Mouse (Mus musculus) layer of hippocampus, adult 2 months (tissue): ENCODE measurements at regions not wholly inside any gene's neighbourhood (a gene's known extent, or its start where the extent isn't known, plus 50 kb on each side); places are given as distances from the start of the nearest gene placed in this dataset.
A peak's percentile ranks its signal among the peaks of the same experiment; 100 is the strongest.

Experiments
- DNase-seq, 2 experiments: peaks; one replicate each; pipeline ENCODE4 v3.0.0; 2022; ENCODE audit warnings: low spot score in 2 of 2
- H3K27ac ChIP-seq: fragments of 200-600 bp; 2 replicates; pipeline ENCODE4 v1.8.1; 2022
- H3K4me3 ChIP-seq: fragments of 200-600 bp; 2 replicates; pipeline ENCODE4 v1.8.1; 2022; ENCODE audit warnings: mild to moderate bottlenecking
- CTCF ChIP-seq: fragments of 200-600 bp; conservative IDR thresholded peaks from 2 replicates; pipeline ENCODE4 v1.8.1; 2022; ENCODE audit warnings: antibody characterized with exemption, mild to moderate bottlenecking, moderate library complexity

DNA sequence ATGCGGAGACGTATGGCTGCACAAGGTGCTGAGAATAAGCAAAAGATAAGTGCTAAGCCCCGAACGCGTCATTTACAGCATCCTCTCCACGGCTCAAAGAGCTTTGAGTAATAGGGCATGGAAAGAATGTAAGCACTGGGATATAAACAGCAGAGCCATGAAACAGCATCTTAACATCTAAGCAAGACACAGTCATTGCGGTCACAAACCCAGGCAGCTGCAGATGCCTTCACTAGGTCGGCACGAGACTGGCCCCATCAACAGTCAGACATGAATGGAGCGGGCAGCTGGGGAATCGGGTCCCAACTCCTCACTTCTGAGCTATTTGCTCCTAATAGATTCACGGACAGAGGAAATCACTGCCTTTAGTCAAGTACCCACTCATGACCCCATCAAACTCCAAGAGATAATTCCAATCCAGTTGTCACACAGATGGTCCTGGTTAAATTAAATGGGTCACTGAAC lies 126.4 kb upstream of the Prr30 start:
- DNase-seq = no peak
- Histone ChIP-seq H3K27ac (no peak overlapping the region), H3K4me3 (no peak overlapping the region)
- TF ChIP-seq CTCF = no peak

DNA sequence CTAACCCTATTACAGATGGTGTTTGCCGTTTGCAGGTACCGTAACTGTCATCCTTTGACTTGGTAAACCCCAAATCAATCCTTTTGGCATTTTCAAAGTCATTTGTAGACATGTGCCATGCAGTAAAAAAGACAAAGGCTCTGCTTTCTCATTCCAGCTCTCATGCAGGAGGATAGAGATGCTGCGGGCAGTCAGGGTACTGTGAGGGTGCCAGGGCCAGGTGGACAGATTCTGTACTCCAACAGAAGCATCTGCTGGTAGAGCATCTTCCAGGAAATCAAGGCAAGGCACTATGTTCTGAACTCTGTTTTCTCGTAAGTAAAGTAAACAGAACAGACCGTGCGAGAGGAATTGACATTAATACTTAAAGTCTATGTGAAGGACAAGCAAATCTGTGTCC lies 123.2 kb upstream of the Prr30 start:
- no peak for TF ChIP-seq CTCF
- Histone ChIP-seq H3K4me3 (no peak overlapping the region), H3K27ac (no peak overlapping the region)
- DNase-seq = no peak

DNA sequence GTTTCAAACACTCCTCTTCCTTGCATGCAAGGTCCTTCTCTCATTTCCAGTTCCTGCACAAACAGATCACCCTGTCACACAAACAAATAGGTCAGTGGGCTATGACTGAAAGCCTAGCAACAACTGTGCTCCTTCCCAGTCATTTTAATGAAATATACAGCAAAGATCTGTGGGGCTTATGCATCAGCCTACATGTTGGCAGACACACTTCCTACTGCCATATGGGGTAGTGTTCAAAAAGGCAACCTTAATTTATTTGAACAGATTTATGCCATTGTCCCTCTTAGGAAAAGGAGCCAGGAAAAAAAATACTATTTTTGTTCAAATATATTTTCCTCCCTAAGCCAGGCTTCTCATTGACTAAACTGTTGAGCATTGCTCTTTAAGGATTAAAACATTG lies 107.8 kb upstream of the Prr30 start:
- no peak for TF ChIP-seq CTCF
- H3K4me3 ChIP-seq = no peak overlapping the region
- H3K27ac ChIP-seq = no peak overlapping the region
- DNase-seq = peak in 1 of 2 experiments; percentile 4

DNA sequence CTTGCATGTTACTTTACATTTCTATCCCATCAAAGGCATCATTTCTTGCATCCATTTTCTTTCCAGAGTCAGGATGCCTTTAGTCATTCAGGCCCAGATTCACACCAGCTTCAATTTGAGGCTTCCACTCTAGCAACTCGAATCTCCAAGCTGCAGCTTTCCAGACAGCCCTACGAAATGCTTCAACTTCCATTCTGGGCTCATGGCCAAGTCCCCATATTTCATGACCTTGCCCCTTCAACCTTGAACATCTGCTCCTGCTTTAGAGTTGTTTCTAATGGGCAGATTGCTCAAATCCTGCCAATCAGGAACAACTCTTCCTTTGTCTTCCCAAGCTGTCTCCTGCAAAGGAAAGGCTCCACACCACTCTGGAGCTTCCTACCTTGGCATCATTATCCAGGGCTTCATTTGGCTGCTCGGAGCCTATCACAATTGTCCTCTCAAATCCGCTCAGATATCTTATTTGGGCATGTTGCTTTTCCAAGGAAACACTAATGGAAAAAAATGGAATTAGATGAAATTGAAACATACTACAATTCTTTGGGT lies 104.4 kb upstream of the Prr30 start:
- H3K27ac ChIP-seq = no peak overlapping the region
- no peak overlapping the region for H3K4me3 ChIP-seq
- no peak for TF ChIP-seq CTCF
- DNase-seq = no peak

DNA sequence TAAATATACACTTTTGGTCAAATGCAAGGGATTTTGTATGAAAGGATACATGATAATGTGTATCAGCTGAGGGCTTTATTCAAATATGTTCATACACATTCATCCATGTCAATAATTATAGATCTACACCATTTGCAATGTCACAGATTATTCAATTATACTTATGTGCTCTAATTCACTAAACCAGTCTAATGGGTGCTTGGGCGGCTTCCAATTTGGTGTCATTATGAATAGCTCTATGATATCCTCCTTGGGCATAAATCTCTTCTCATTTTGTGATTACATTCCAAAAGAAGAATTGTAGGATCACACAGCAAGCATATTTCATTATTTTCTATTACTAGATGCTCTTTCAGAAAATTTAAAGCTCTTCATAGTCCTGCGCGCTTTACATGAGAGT lies 97.7 kb upstream of the Prr30 start:
- H3K4me3 ChIP-seq = no peak overlapping the region
- DNase-seq = no peak
- TF ChIP-seq CTCF = no peak
- no peak overlapping the region for H3K27ac ChIP-seq

DNA sequence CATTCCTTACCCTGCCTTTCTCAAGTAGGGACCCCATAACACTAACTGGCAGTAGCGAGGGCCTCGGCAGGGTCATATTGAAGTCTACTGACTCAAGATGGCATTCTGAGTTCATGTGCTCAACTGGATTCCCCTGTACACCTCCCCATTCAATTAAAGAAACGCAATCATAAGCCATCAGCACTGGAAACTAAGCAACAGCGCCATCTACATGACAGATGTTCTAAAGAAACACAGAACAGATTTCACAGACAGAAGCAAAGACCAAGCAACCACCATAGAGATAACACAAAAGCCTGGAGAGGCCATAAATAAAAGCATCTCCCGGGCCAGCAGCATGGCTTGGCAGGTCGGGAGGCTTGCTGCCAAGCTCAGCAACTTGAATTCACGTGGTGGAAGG lies 94.6 kb upstream of the Prr30 start:
- Histone ChIP-seq H3K4me3 (no peak overlapping the region), H3K27ac (no peak overlapping the region)
- peak; percentile 82 for TF ChIP-seq CTCF
- DNase-seq = peak; percentile 56 to 58

DNA sequence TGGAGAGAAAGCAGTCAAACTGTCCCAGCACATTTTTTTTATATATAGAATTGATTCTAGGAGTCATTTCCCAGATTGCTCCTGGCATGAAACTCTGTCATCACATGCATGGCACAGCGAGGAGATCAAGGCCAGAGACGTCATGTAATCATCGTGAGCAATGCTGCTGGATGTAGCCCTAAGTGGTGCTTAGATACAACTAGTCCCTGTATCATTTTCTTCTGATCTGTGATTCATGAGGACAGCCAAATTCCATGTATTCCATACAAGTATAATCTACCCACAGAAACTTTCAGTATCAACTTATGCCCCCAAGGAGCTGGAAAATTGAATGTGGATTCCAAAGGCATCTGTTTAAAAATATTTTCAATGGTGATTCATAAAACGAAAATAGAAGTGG lies 87.6 kb upstream of the Prr30 start:
- Histone ChIP-seq H3K27ac (no peak overlapping the region), H3K4me3 (no peak overlapping the region)
- DNase-seq = no peak
- no peak for TF ChIP-seq CTCF

DNA sequence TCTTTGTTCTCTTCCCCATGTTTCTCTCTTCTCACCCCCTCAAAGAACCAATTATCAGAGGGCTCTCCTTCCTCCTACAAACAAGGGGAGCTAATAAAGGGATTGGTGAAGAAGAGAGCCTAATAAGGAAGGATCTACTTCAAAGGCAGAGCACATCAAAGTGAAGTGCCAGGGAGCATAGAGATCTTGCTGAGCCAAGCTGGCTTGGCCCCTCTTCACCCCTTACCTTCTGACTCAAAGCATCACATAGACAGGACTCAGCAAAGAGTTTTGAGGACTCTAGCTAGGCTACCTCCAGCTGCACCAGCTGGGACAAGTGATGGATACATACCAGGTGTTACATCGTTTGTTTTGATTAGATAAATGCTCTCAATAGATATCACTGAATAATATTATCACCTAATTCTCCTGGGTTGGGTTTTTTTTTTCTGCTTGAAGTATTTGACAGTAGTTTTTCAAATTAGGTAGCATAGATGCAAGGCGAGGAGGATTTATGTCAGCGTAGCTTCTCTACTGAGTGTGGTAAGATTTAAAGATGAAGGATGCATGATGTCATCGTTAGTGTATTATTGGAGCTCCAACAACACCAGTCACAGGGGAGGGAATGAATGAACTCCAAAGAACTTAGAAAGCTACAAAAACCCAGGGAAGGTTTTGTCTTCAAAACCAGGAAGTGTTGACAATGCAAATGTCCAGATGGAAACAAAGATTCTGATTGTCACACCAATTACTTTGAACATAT lies 69.1 kb upstream of the Prr30 start:
- no peak overlapping the region for H3K4me3 ChIP-seq
- H3K27ac ChIP-seq = no peak overlapping the region
- no peak for DNase-seq
- TF ChIP-seq CTCF = no peak

DNA sequence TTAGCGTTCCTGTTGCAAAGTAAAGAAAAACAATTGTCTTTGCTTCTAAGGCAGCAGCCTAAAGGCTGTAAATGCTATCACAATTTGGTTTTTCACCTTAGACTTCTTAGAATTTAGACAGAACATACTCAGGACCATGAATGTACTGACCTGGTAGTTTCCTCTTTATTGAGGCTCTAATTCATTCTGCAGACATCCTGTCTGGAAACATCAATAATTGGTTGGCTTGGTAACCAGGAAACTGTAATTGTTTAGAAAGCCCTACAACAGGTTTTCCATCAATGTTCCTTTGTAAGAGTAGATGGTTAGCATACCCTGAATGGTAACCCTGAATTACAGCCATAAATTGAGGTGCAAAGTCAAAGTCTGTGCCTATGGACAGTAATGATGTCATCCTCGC lies 67.4 kb upstream of the Prr30 start:
- no peak for DNase-seq
- TF ChIP-seq CTCF = no peak
- Histone ChIP-seq H3K27ac (no peak overlapping the region), H3K4me3 (no peak overlapping the region)
